8 mouse cellular contexts compared by ENCODE assay signal in genomic region chr7:30094646-30095429, GRCm38 (mm10). TPM values are rescaled to one million over a fixed set of nuclear protein-coding genes. Genes with fewer than 3 reads are reported as not detected.
A peak's percentile ranks its signal among the peaks of the same experiment; 100 is the strongest.
DNase-seq lines count a peak whose midpoint lies in the region; ATAC-seq and TF ChIP-seq lines count a peak whose summit lies in the region.

TSS of gene Zfp260 (plus strand) at chr7:30094777.

- WGBS in heart, embryonic 11.5 days (ENCODE audit: insufficient replicate concordance): under 1% methylated on average over 26 of the region's 26 CpGs
- WGBS in kidney, embryonic 16.5 days: under 1% methylated on average over 26 of the region's 26 CpGs
- under 1% methylated on average over 26 of the region's 26 CpGs for WGBS in liver, adult 2 months

- TF ChIP-seq POLR2A in brain, embryonic 14.5 days (IDR thresholded peaks at IDR 0.05; ENCODE audit: borderline replicate concordance, extremely low read depth, insufficient read depth, insufficient read length, poor library complexity, severe bottlenecking): peak; percentile 77; the same call in 1 of the 2 replicates
- TF ChIP-seq POLR2A in liver, adult 2 months (IDR thresholded peaks at IDR 0.05; ENCODE audit: extremely low read depth, insufficient read depth, low read length): 0 out of 2 replicates have a peak, but pooled peaks have one; percentile 51
- peak; percentile 68 for TF ChIP-seq POLR2A in myocyte (IDR thresholded peaks at IDR 0.05; ENCODE audit: insufficient read length, low read depth)

- no peaks in the 10 kb centered on the region for H3K27me3 ChIP-seq in C2C12 (ENCODE audit: control insufficient read depth, insufficient read depth, insufficient read length)
- H3K27me3 ChIP-seq in erythroblast, embryonic 14.5 days (ENCODE audit: control insufficient read depth): no peaks in the 10 kb centered on the region
- H3K27me3 ChIP-seq in heart, embryonic 11.5 days (ENCODE audit: control insufficient read depth, insufficient read depth, low read length): no peaks in the 10 kb centered on the region
- no peaks in the 10 kb centered on the region for H3K27me3 ChIP-seq in kidney, embryonic 16.5 days (ENCODE audit: insufficient read depth, low read length)
- H3K27me3 ChIP-seq in liver, adult 2 months (ENCODE audit: control insufficient read depth, insufficient read depth, low read length): no peaks in the 10 kb centered on the region
- H3K27me3 ChIP-seq in myocyte (ENCODE audit: control insufficient read depth, insufficient read depth, insufficient read length): no peaks in the 10 kb centered on the region
- no peaks in the 10 kb centered on the region for H3K27me3 ChIP-seq in splenic B cell, adult 2 months (ENCODE audit: control insufficient read depth, insufficient read depth, low read length, poor library complexity, severe bottlenecking)

- peak within 1 kb of the TSS; percentile 98 for H3K27ac ChIP-seq in heart, embryonic 11.5 days (ENCODE audit: low read depth, low read length)
- peak within 1 kb of the TSS; percentile 97 for H3K27ac ChIP-seq in kidney, embryonic 16.5 days (ENCODE audit: low read length)
- H3K27ac ChIP-seq in liver, adult 2 months (replicated peaks; ENCODE audit: insufficient read depth, low read depth, low read length): peak within 1 kb of the TSS; percentile 92

- peaks cover 18% of the 10 kb centered on the region for H3K36me3 ChIP-seq in C2C12 (ENCODE audit: control insufficient read depth, insufficient read depth)
- H3K36me3 ChIP-seq in erythroblast, embryonic 14.5 days (ENCODE audit: control insufficient read depth): no peaks in the 10 kb centered on the region; the same call in 1 of the 2 replicates
- peaks cover 7% of the 10 kb centered on the region for H3K36me3 ChIP-seq in heart, embryonic 11.5 days (ENCODE audit: control insufficient read depth, insufficient read depth, low read length)
- H3K36me3 ChIP-seq in kidney, embryonic 16.5 days (ENCODE audit: insufficient read depth, low read length): peaks cover 24% of the 10 kb centered on the region
- peaks cover 4% of the 10 kb centered on the region; the same call in 1 of the 2 replicates for H3K36me3 ChIP-seq in liver, adult 2 months (ENCODE audit: control insufficient read depth, insufficient read depth, low read length)
- H3K36me3 ChIP-seq in myocyte (ENCODE audit: control insufficient read depth, insufficient read depth): peaks cover 8% of the 10 kb centered on the region
- H3K36me3 ChIP-seq in splenic B cell, adult 2 months (ENCODE audit: control insufficient read depth, insufficient read depth, low read length, poor library complexity, severe bottlenecking): no peaks in the 10 kb centered on the region; the same call in 1 of the 2 replicates

- H3K79me2 ChIP-seq in C2C12 (ENCODE audit: control insufficient read depth, insufficient read depth) (peaks cover 44% of the 10 kb centered on the region), myocyte (ENCODE audit: control insufficient read depth, insufficient read depth) (peaks cover 40% of the 10 kb centered on the region)
- peaks cover 12% of the 10 kb centered on the region; the same call in 1 of the 2 replicates for H3K79me2 ChIP-seq in liver, adult 2 months (ENCODE audit: control insufficient read depth, insufficient read depth, low read length)

- no peaks in the 10 kb centered on the region for H3K9me3 ChIP-seq in erythroblast, embryonic 14.5 days (ENCODE audit: control insufficient read depth, low read length)
- H3K9me3 ChIP-seq in heart, embryonic 11.5 days (replicated peaks; ENCODE audit: control insufficient read depth, low read length): no peaks in the 10 kb centered on the region
- H3K9me3 ChIP-seq in kidney, embryonic 16.5 days (ENCODE audit: low read length): no peaks in the 10 kb centered on the region; the same call in 1 of the 2 replicates

- peak; percentile 74 for ATAC-seq in heart, embryonic 11.5 days (replicated peaks; ENCODE audit: insufficient number of reproducible peaks, low FRiP score, low TSS enrichment)
- peak; percentile 81 for ATAC-seq in kidney, embryonic 16.5 days (ENCODE audit: low FRiP score, low TSS enrichment)

- no peak for TF ChIP-seq CTCF in C2C12 (IDR thresholded peaks at IDR 0.05; ENCODE audit: control insufficient read depth, insufficient read depth, insufficient read length)
- peak; percentile 24; the same call in 1 of the 2 replicates for TF ChIP-seq CTCF in brain, embryonic 14.5 days (IDR thresholded peaks at IDR 0.05; ENCODE audit: borderline replicate concordance, extremely low read depth, insufficient read depth, insufficient read length)
- no peak for TF ChIP-seq CTCF in liver, adult 2 months (IDR thresholded peaks at IDR 0.05; ENCODE audit: low read depth, low read length)

- H3K79me3 ChIP-seq in C2C12 (ENCODE audit: low read depth): peaks cover 31% of the 10 kb centered on the region

- H3ac ChIP-seq in C2C12 (ENCODE audit: control insufficient read depth, insufficient read length, low read depth) (peak within 1 kb of the TSS; percentile 92), myocyte (ENCODE audit: control insufficient read depth, insufficient read length) (peak within 1 kb of the TSS; percentile 18)

- peaks cover 50% of the 10 kb centered on the region for H3K4me1 ChIP-seq in erythroblast, embryonic 14.5 days (ENCODE audit: control insufficient read depth)
- no peaks in the 10 kb centered on the region for H3K4me1 ChIP-seq in heart, embryonic 11.5 days (ENCODE audit: control insufficient read depth, insufficient read depth, low read length)
- H3K4me1 ChIP-seq in kidney, embryonic 16.5 days (ENCODE audit: insufficient read depth, low read length): peaks cover 13% of the 10 kb centered on the region
- H3K4me1 ChIP-seq in liver, adult 2 months (ENCODE audit: control insufficient read depth, insufficient read depth, low read length): peaks cover 5% of the 10 kb centered on the region; the same call in 1 of the 2 replicates

- peak within 1 kb of the TSS; percentile 80 for H3K4me2 ChIP-seq in heart, embryonic 11.5 days
- H3K4me2 ChIP-seq in kidney, embryonic 16.5 days (replicated peaks; ENCODE audit: low read depth, low read length): peak within 1 kb of the TSS; percentile 83
- peak within 1 kb of the TSS; percentile 98 for H3K4me2 ChIP-seq in myocyte (ENCODE audit: low read depth)

- H3K4me3 ChIP-seq in C2C12 (ENCODE audit: insufficient read depth, poor library complexity, severe bottlenecking): peak within 1 kb of the TSS; percentile 64
- peak within 1 kb of the TSS; percentile 75 for H3K4me3 ChIP-seq in erythroblast, embryonic 14.5 days (replicated peaks)
- peak within 1 kb of the TSS; percentile 75 for H3K4me3 ChIP-seq in heart, embryonic 11.5 days (ENCODE audit: low read depth, low read length)
- peak within 1 kb of the TSS; percentile 61 for H3K4me3 ChIP-seq in kidney, embryonic 16.5 days (ENCODE audit: low read length)
- H3K4me3 ChIP-seq in liver, adult 2 months (ENCODE audit: insufficient read depth, low read depth, low read length): peak within 1 kb of the TSS; percentile 72
- peak within 1 kb of the TSS; percentile 67 for H3K4me3 ChIP-seq in myocyte

- H3K9ac ChIP-seq in heart, embryonic 11.5 days (ENCODE audit: low read depth, low read length): peak within 1 kb of the TSS; percentile 96
- peak within 1 kb of the TSS; percentile 81 for H3K9ac ChIP-seq in kidney, embryonic 16.5 days (replicated peaks; ENCODE audit: low read length)
- peak within 1 kb of the TSS; percentile 81 for H3K9ac ChIP-seq in liver, adult 2 months (ENCODE audit: low read depth, low read length)

- DNase-seq in brain, embryonic 14.5 days (ENCODE audit: low read depth): peak; percentile 98
- peak; percentile 95 for DNase-seq in liver, adult 2 months (ENCODE audit: extremely low read depth, low read depth, low spot score)
- DNase-seq in splenic B cell, adult 2 months (ENCODE audit: low read depth, low spot score): peak; percentile 90

TF ChIP-seq in C2C12, 6 proteins besides CTCF, POLR2A, EP300 and RAD21:
- TF ChIP-seq CEBPB (IDR thresholded peaks at IDR 0.05; ENCODE audit: low read depth): no peak
- TF ChIP-seq USF1 (IDR thresholded peaks at IDR 0.05; ENCODE audit: low read depth): no peak
- no peak for TF ChIP-seq MYOD1 (IDR thresholded peaks at IDR 0.05; ENCODE audit: control insufficient read depth, insufficient read length, low read depth)
- no peak for TF ChIP-seq MYOG (IDR thresholded peaks at IDR 0.05; ENCODE audit: control insufficient read depth, extremely low read depth, insufficient read length)
- no peak for TF ChIP-seq MAX (IDR thresholded peaks at IDR 0.05)
- TF ChIP-seq FOSL1 (IDR thresholded peaks at IDR 0.05; ENCODE audit: insufficient read depth, low read length, poor library complexity, severe bottlenecking): no peak

TF ChIP-seq in myocyte, 11 proteins besides CTCF, POLR2A, EP300 and RAD21:
- TF ChIP-seq MAX (IDR thresholded peaks at IDR 0.05; ENCODE audit: low read depth) (no peak), TCF3 (IDR thresholded peaks at IDR 0.05; ENCODE audit: insufficient read length, low read depth) (no peak), MYOG (IDR thresholded peaks at IDR 0.05; ENCODE audit: control insufficient read depth in 1 of 3, insufficient read depth in 1 of 3, insufficient read length in 2 of 3, low read depth in 2 of 3) (no peak), USF1 (IDR thresholded peaks at IDR 0.05; ENCODE audit: low read depth) (no peak), REST (IDR thresholded peaks at IDR 0.05; ENCODE audit: insufficient read depth, insufficient read length) (no peak), SRF (IDR thresholded peaks at IDR 0.05; ENCODE audit: control insufficient read depth, insufficient read length, low read depth) (no peak), POLR2AphosphoS2 (IDR thresholded peaks at IDR 0.05; ENCODE audit: insufficient read length, low read depth) (no peak), E2F4 (IDR thresholded peaks at IDR 0.05; ENCODE audit: insufficient read depth) (no peak), MYOD1 (IDR thresholded peaks at IDR 0.05; ENCODE audit: control insufficient read depth in 1 of 3, insufficient read length in 2 of 3, low read depth in 2 of 3) (no peak), CEBPB (IDR thresholded peaks at IDR 0.05; ENCODE audit: insufficient read depth, poor library complexity, severe bottlenecking) (no peak), TCF12 (IDR thresholded peaks at IDR 0.05; ENCODE audit: insufficient read depth, poor library complexity, severe bottlenecking) (no peak)

RNA-seq across cellular contexts. Expression of gene Zfp260, which starts in this region (rescaled TPM):
- polyA plus RNA-seq in C2C12 (2012; fragmentation: generic; extraction: Trizol) (8.6 TPM), myocyte (2012; fragmentation: generic; extraction: Trizol) (11.3 TPM)
- polyA plus RNA-seq in brain, embryonic 14.5 days (2012; rRNA removed): 44.0 and 50.7 TPM in 2 replicates
- polyA plus RNA-seq in erythroblast, embryonic 14.5 days (2012): not detected in 2 replicates
- 87.2 and 96.0 TPM in 2 replicates for polyA plus RNA-seq in heart, embryonic 11.5 days (2014; fragmentation: Nextera tagmentation; extraction: Ambion mirVana)
- polyA plus RNA-seq in kidney, embryonic 16.5 days (2015; fragmentation: Nextera tagmentation; extraction: Ambion mirVana): 112 and 116 TPM in 2 replicates
- 19.0 and 19.6 TPM in 2 replicates for total RNA-seq in liver, adult 2 months (2014; rRNA removed)
- 8.3 and 11.1 TPM in 2 replicates for polyA plus RNA-seq in liver, adult 2 months (2012; rRNA removed)

Comparison
In these comparisons a context has a peak if more than half of its experiments do, and no peak if none do; other contexts are left out.
1. Peak in every context shown above with its lines: DNase-seq, ATAC-seq, H3K4me3 ChIP-seq and H3K27ac ChIP-seq.